Comparison of ENCODE assay signal across 9 mouse cellular contexts in genomic region chr1:189187737-189188390, GRCm38 (mm10).
DNase-seq lines count a peak whose midpoint lies in the region; ATAC-seq and TF ChIP-seq lines count a peak whose summit lies in the region.
"Had no signal": no experiment of that assay in that cellular context is flagged by ENCODE, and none has a peak within 500 bp of the region (broad histone marks: within the 10 kb centered on the region; RNA-seq: fewer than 3 reads in every experiment).

No protein-coding gene starts in this region.

- intact Hi-C loops in left cerebral cortex, adult 2 months (cut with DNase I): no loop called here
- intact Hi-C loops in heart, adult 2 months (cut with DNase I): no loop called here

- no peak for TF ChIP-seq POLR2A in heart, adult 2 months (IDR thresholded peaks at IDR 0.05; ENCODE audit: insufficient read depth, low read depth, low read length)

- peaks cover 15% of the 10 kb centered on the region for H3K4me1 ChIP-seq in heart, embryonic 15.5 days (replicated peaks)
- peaks cover 27% of the 10 kb centered on the region for H3K4me1 ChIP-seq in forebrain, embryonic 13.5 days
- no peaks in the 10 kb centered on the region for H3K4me1 ChIP-seq in intestine, postnatal 0 days (replicated peaks; ENCODE audit: control insufficient read depth, insufficient read depth, low read length)
- peaks cover 3% of the 10 kb centered on the region; the same call in 1 of the 2 replicates for H3K4me1 ChIP-seq in heart, adult 2 months (ENCODE audit: control insufficient read depth, insufficient read depth, low read length)

- no peak for TF ChIP-seq EP300 in heart, adult 2 months (IDR thresholded peaks at IDR 0.05; ENCODE audit: insufficient read depth, low read depth, low read length)

- no peak for ATAC-seq in heart, embryonic 15.5 days (replicated peaks; ENCODE audit: insufficient number of reproducible peaks, insufficient read depth, low FRiP score, low read depth)
- ATAC-seq in forebrain, embryonic 13.5 days: peak; percentile 88
- ATAC-seq in intestine, postnatal 0 days: no peak

- peak overlapping the region; percentile 51 for H3K27ac ChIP-seq in heart, embryonic 15.5 days
- peak overlapping the region; percentile 72 for H3K27ac ChIP-seq in forebrain, embryonic 13.5 days
- no peak overlapping the region for H3K27ac ChIP-seq in left cerebral cortex, adult 2 months
- no peak overlapping the region for H3K27ac ChIP-seq in intestine, postnatal 0 days (ENCODE audit: low read depth, low read length)
- no peak overlapping the region for H3K27ac ChIP-seq in heart, adult 2 months
- H3K27ac ChIP-seq: limb, embryonic 13.5 days had no signal

- no peak overlapping the region for H3K4me2 ChIP-seq in heart, embryonic 15.5 days
- no peak overlapping the region for H3K4me2 ChIP-seq in forebrain, embryonic 13.5 days
- H3K4me2 ChIP-seq in intestine, postnatal 0 days (replicated peaks; ENCODE audit: low read depth): no peak overlapping the region
- H3K4me2 ChIP-seq: limb, embryonic 13.5 days had no signal

- TF ChIP-seq CTCF in left cerebral cortex, adult 2 months (IDR thresholded peaks at IDR 0.05): no peak
- TF ChIP-seq CTCF in intestine, postnatal 0 days (IDR thresholded peaks at IDR 0.05; ENCODE audit: low read depth): no peak
- TF ChIP-seq CTCF in heart, adult 2 months (IDR thresholded peaks at IDR 0.05): no peak

- no peaks in the 10 kb centered on the region for H3K79me2 ChIP-seq in heart, adult 2 months (replicated peaks; ENCODE audit: control insufficient read depth, insufficient read depth, low read length)

- no peaks in the 10 kb centered on the region for H3K9me3 ChIP-seq in heart, embryonic 15.5 days (replicated peaks)
- no peaks in the 10 kb centered on the region for H3K9me3 ChIP-seq in forebrain, embryonic 13.5 days (replicated peaks)
- H3K9me3 ChIP-seq in intestine, postnatal 0 days (ENCODE audit: control insufficient read depth): no peaks in the 10 kb centered on the region
- H3K9me3 ChIP-seq: limb, embryonic 13.5 days had no signal

- no peaks in the 10 kb centered on the region for H3K36me3 ChIP-seq in heart, embryonic 15.5 days
- no peaks in the 10 kb centered on the region for H3K36me3 ChIP-seq in forebrain, embryonic 13.5 days (ENCODE audit: poor library complexity, severe bottlenecking)
- no peaks in the 10 kb centered on the region for H3K36me3 ChIP-seq in intestine, postnatal 0 days (ENCODE audit: control insufficient read depth, insufficient read depth)
- no peaks in the 10 kb centered on the region for H3K36me3 ChIP-seq in heart, adult 2 months (ENCODE audit: control insufficient read depth, insufficient read depth, low read length)
- H3K36me3 ChIP-seq: limb, embryonic 13.5 days had no signal

- H3K27me3 ChIP-seq in heart, embryonic 15.5 days: no peaks in the 10 kb centered on the region
- no peaks in the 10 kb centered on the region for H3K27me3 ChIP-seq in forebrain, embryonic 13.5 days
- no peaks in the 10 kb centered on the region for H3K27me3 ChIP-seq in intestine, postnatal 0 days (replicated peaks; ENCODE audit: control insufficient read depth, insufficient read depth, low read length)
- no peaks in the 10 kb centered on the region for H3K27me3 ChIP-seq in heart, adult 2 months (ENCODE audit: control insufficient read depth, insufficient read depth, low read length)
- H3K27me3 ChIP-seq: limb, embryonic 13.5 days had no signal

- no peak for DNase-seq in heart, adult 11 months
- DNase-seq in left cerebral cortex, adult 2 months (ENCODE audit: extremely low spot score in 1 of 2, low spot score in 2 of 2): peak; percentile 20 to 39
- DNase-seq in right cerebral cortex, adult 2 months (ENCODE audit: low spot score in 2 of 2): peak; percentile 25 to 50
- DNase-seq in T-cell, adult 2 months (ENCODE audit: low spot score): no peak
- DNase-seq in heart, adult 2 months: no peak

- H3K4me3 ChIP-seq in heart, embryonic 15.5 days: no peak overlapping the region
- no peak overlapping the region for H3K4me3 ChIP-seq in forebrain, embryonic 13.5 days
- no peak overlapping the region for H3K4me3 ChIP-seq in left cerebral cortex, adult 2 months
- H3K4me3 ChIP-seq in intestine, postnatal 0 days (ENCODE audit: low read depth, low read length): no peak overlapping the region
- no peak overlapping the region for H3K4me3 ChIP-seq in heart, adult 2 months
- H3K4me3 ChIP-seq: limb, embryonic 13.5 days had no signal

- H3K9ac ChIP-seq in heart, embryonic 15.5 days: no peak overlapping the region
- H3K9ac ChIP-seq in forebrain, embryonic 13.5 days: no peak overlapping the region
- no peak overlapping the region for H3K9ac ChIP-seq in intestine, postnatal 0 days (ENCODE audit: low read depth, low read length)
- no peak overlapping the region for H3K9ac ChIP-seq in heart, adult 2 months (ENCODE audit: low read depth, low read length)
- H3K9ac ChIP-seq: limb, embryonic 13.5 days had no signal

- 42% methylated on average over 12 of the region's 12 CpGs for WGBS in heart, embryonic 15.5 days
- WGBS in forebrain, embryonic 13.5 days: 9% methylated on average over 12 of the region's 12 CpGs
- WGBS in intestine, postnatal 0 days: 84% methylated on average over 12 of the region's 12 CpGs
- 71% methylated on average over 12 of the region's 12 CpGs for WGBS in heart, adult 2 months

Comparison
In these comparisons a context has a peak if more than half of its experiments do, and no peak if none do; other contexts are left out.
1. H3K27ac ChIP-seq: peak in heart, embryonic 15.5 days (single experiment) and forebrain, embryonic 13.5 days (single experiment); none in left cerebral cortex, adult 2 months (single experiment), intestine, postnatal 0 days (single experiment) and heart, adult 2 months (single experiment).
2. DNase-seq: peak in left cerebral cortex, adult 2 months (2 of 2) and right cerebral cortex, adult 2 months (2 of 2); none in heart, adult 11 months (single experiment), T-cell, adult 2 months (single experiment) and heart, adult 2 months (0 of 2).